ENCODE assay signal across 19 mouse cellular contexts in the genomic region with DNA sequence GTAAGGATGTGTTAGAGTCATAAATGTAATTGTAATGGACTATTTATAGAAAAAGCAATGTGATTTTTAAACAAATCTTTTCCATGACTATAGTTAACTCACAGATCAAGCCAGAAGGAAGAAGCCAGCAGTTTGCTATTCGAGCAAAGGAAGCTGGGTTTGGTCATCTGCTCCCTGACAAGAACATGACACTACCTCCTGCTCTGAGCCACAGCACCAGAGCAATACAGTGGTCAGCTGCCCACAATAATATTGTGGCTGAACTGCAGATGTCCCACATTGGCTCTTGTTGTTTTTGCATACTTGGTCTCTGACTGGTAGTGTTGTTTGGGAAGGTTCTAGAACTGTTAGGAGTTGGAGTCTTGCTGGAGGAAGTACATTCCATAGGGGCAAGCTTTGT.
DNase-seq lines count a peak whose midpoint lies in the region; ATAC-seq lines count a peak whose summit lies in the region.
"Had no signal": no experiment of that assay in that cellular context is flagged by ENCODE, and none has a peak within 500 bp of the region (broad histone marks: within the 10 kb centered on the region; RNA-seq: fewer than 3 reads in every experiment).

No protein-coding gene starts in this region.

- no peak for DNase-seq in heart, adult 9 months (ENCODE audit: low spot score in 2 of 2)
- DNase-seq in 3134 (ENCODE audit: extremely low read depth, insufficient read length, low spot score) = peak; percentile 63
- peak; percentile 74 for DNase-seq in 3T3-L1 (ENCODE audit: low read depth, low spot score)
- DNase-seq in forebrain, embryonic 14.5 days (ENCODE audit: low spot score) = no peak
- DNase-seq in testis, postnatal 14 days (ENCODE audit: low spot score) = no peak
- DNase-seq in liver = no peak
- DNase-seq: adrenal gland, postnatal 10 days; cerebellum, adult 11-12 months; cerebellum, postnatal 25 days; layer of hippocampus, postnatal 36 days; left cerebral cortex, postnatal 4 days; lung, adult 2 months; lung, postnatal 36 days; right cerebral cortex, adult 18-20 months had no signal

- H3K36me3 ChIP-seq in heart, embryonic 16.5 days (ENCODE audit: control insufficient read depth, insufficient read depth) = no peaks in the 10 kb centered on the region
- no peaks in the 10 kb centered on the region for H3K36me3 ChIP-seq in forebrain, embryonic 14.5 days (ENCODE audit: control insufficient read depth, insufficient read depth, low read length)
- H3K36me3 ChIP-seq: hindbrain, embryonic 12.5 days; kidney, embryonic 15.5 days; midbrain, embryonic 12.5 days had no signal

- H3K27ac ChIP-seq in heart, embryonic 16.5 days (ENCODE audit: low read length) = peak overlapping the region; percentile 41
- peak overlapping the region; percentile 90 for H3K27ac ChIP-seq in forebrain, embryonic 14.5 days (ENCODE audit: low read depth, low read length)
- H3K27ac ChIP-seq: kidney, embryonic 15.5 days; midbrain, embryonic 12.5 days had no signal

- H3K9me3 ChIP-seq in heart, embryonic 16.5 days (replicated peaks; ENCODE audit: control insufficient read depth, low read length) = no peaks in the 10 kb centered on the region
- H3K9me3 ChIP-seq in forebrain, embryonic 14.5 days (replicated peaks; ENCODE audit: control insufficient read depth, low read length) = no peaks in the 10 kb centered on the region
- H3K9me3 ChIP-seq: hindbrain, embryonic 12.5 days; kidney, embryonic 15.5 days; midbrain, embryonic 12.5 days had no signal

- H3K27me3 ChIP-seq in heart, embryonic 16.5 days (ENCODE audit: control insufficient read depth, insufficient read depth, low read length) = no peaks in the 10 kb centered on the region
- no peaks in the 10 kb centered on the region for H3K27me3 ChIP-seq in forebrain, embryonic 14.5 days (replicated peaks; ENCODE audit: control insufficient read depth, insufficient read depth, low read length)
- H3K27me3 ChIP-seq: hindbrain, embryonic 12.5 days; kidney, embryonic 15.5 days; midbrain, embryonic 12.5 days had no signal

- WGBS in heart, embryonic 16.5 days = 44% methylated on average over 1 of the region's 1 CpGs
- WGBS in forebrain, embryonic 14.5 days = 93% methylated on average over 1 of the region's 1 CpGs

- H3K4me2 ChIP-seq in heart, embryonic 16.5 days (ENCODE audit: low read depth, low read length) = no peak overlapping the region
- H3K4me2 ChIP-seq in forebrain, embryonic 14.5 days (ENCODE audit: low read length) = no peak overlapping the region
- H3K4me2 ChIP-seq: hindbrain, embryonic 12.5 days; kidney, embryonic 15.5 days; liver, embryonic 11.5 days; midbrain, embryonic 12.5 days had no signal

- no peak for ATAC-seq in heart, embryonic 16.5 days (replicated peaks; ENCODE audit: extremely low read depth, insufficient read depth, low FRiP score)
- ATAC-seq in forebrain, embryonic 14.5 days = no peak

- no peak overlapping the region for H3K9ac ChIP-seq in heart, embryonic 16.5 days (ENCODE audit: low read length)
- H3K9ac ChIP-seq in forebrain, embryonic 14.5 days (ENCODE audit: low read length) = no peak overlapping the region
- H3K9ac ChIP-seq: hindbrain, embryonic 12.5 days; kidney, embryonic 15.5 days; midbrain, embryonic 12.5 days had no signal

- no peak overlapping the region for H3K4me3 ChIP-seq in heart, embryonic 16.5 days (ENCODE audit: low read length)
- H3K4me3 ChIP-seq in forebrain, embryonic 14.5 days (ENCODE audit: low read depth, low read length) = no peak overlapping the region
- H3K4me3 ChIP-seq: hindbrain, embryonic 12.5 days; kidney, embryonic 15.5 days; midbrain, embryonic 12.5 days had no signal

- H3K4me1 ChIP-seq in heart, embryonic 16.5 days (ENCODE audit: control insufficient read depth, insufficient read depth, low read length) = peaks cover 26% of the 10 kb centered on the region
- peaks cover 27% of the 10 kb centered on the region for H3K4me1 ChIP-seq in forebrain, embryonic 14.5 days (ENCODE audit: control insufficient read depth, insufficient read depth, low read length)

Comparison
In these comparisons a context has a peak if more than half of its experiments do, and no peak if none do; other contexts are left out.
1. DNase-seq: peak in 3134 (single experiment) and 3T3-L1 (single experiment); none in heart, adult 9 months (0 of 2), forebrain, embryonic 14.5 days (single experiment), testis, postnatal 14 days (single experiment) and liver (single experiment).